Mouse (Mus musculus) CD8-positive naive resting alpha-beta T cell, adult 57 days (primary cell): ENCODE measurements around the gene Gm49383. TPM values are rescaled to one million over a fixed set of nuclear protein-coding genes. Genes with fewer than 3 reads are reported as not detected.

Experiments
- total RNA-seq: library from RNA; stranded (reverse); gene quantifications from one replicate; pipeline ENCODE4 v1.2.4, GENCODE M21; 2023

Gm49383 gene
- 8.7 TPM for total RNA-seq

DNA sequence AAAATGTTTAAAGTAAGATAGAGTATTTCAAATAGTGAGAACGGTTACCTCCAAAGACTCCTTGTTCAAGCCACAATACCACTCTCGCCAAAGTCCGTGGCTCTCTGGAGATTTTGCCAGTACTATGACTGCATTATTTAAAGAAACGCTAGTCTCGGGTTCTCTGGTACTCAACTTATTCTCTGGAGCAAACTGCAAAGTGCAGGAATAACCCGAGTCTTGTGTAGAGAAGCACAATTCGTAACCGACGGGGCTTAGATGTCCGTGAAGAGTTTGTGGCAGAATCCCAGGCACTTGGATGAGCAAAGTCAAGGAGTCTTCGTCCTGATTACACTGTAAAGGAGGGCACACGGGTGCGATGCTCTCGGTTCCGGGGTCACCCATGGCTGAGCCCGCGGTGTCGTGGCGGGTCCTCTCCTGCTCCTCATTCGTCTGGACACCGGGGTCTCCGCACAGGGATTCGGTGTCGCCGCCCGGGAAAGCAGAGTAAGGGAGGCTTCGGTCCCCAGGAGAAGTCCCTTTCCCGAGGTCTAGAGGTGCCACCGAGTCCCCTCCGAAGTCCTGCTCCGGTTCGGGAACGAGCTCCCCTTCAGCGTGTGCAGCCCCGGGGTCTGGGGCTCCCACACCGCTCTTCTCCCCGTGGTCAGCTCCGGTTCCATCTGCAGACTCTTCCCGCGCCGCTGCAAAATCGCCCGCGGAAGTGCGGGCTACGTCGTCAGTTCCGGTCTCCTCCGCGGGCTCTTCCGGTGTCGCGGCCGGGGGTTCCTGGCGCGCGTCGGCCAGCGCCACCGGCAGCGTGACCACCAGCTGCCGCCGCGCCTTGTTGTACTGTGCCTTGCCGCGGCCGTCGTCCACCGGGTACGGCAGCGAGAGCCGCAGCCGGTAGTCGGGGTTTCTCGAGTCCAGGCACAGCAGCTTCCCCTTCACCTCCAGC lies at the start of gene Gm49383:
Gm49383 (minus strand) TSS at position 661 of the 934 bp plus-strand sequence.

DNA sequence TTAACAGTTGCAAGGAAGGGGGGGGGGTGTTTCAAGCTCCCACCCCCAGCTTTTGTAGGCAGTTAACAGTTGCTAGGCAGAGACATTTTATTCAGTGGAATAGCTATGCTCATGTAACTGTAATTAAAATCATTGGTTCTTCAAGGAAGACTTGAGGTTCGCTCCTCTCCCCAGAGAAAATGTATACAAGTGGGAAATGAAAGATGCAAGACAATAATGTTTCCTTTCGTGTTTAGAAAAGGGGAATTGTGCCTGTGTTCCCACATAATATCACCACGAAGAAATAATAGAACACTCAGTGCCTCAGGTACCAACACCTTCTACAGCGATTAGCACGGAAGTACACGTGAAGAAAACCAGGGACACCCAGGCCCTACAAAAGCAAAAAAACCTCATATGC lies 44.0 kb upstream of the Gm49383 start, which contains the start of gene Klhdc1:
Klhdc1 (plus strand) TSS at position 301 of the 400 bp plus-strand sequence.

DNA sequence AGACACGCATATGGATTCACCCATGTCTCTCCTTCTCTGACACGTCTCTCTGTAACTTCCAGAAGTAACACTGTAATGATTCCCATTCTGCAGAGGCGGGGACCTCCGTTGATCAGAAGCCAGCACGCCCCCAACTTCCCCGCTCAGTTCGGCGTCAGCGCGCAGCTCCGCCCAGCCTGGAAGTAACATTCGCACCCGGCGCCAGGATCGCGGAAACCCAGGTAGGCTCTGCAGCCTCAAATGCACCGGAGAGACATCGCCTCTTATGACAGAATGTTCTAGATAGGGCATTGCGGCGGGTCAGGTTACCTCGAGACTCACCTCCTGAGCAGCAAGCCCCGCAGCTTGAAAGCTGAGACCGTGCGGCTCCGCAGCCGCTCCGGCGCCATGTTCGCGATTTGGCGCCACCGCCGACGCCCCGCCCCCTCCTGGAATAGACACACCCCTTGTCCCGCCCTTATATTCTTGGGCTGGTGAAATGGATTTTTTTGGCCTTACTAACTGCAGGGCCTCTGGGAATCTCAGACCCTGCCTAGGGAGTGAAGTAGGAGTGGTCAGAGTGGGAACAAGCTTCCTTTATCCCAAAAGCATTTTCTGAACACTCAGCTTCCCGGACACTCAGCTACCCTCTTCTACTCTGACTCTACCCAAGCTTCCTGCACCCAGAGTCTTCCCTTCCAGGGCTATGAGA lies 31.0 kb upstream of the Gm49383 start, which contains the start of gene Pole2:
Pole2 (minus strand) TSS at position 420 of the 691 bp plus-strand sequence.

DNA sequence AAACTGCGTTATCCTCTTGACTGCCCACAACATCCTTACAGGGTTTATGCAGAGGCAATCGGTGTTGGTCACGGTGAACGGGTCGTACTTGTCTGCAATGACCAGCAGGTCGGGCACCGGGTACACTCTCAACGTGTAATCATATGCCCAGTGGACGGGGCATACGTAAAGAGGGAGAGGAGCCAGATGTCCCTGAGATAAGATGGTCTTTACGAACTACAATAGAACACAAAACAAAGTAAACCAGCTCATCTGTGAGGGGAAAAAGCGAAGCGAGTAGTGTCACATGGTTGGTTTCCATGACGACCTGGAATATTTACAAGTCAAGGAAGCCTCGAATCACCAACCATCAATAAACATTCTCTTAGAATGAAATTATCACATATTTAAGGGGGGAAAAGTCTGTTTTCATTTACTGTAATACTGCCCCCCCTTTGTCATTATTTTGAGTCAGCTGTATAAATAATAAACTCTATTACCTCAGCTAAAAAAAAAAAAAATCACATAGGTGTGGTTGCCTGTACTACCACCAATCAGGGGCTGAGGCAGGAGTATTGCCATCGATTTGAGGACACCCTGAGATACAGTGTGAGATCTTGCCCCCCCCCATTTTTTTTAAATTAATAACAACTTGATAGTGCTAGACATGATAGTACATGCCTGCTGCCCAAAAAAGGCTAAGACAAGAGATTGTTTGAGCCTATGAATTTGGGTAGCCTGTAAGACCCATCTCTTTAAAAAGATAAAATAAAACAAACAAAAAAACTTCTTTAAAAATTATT lies 7.3 kb upstream of the Gm49383 start, which contains the start of gene Gm49384:
Gm49384 (minus strand) TSS at position 216 of the 782 bp plus-strand sequence.

DNA sequence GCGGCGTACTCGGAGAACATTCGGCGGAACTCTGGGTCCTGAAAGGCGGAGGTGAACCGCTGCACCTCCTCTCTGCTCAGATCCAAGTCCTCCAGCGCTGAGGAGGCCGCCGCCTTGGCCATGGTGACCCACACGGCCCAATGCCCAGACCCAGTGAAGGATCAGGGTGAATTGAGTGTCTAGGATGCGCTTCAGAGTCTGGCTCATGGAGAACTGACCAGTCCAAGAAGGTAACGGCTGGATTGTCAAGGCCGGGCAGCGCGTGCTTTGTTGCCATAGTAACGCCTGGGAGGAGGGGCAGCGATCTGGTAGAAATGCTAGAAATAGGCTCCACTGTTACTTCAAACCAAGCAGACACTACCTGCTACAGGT lies 1.2 kb upstream of the Gm49383 start, which contains the start of gene Dnaaf2:
Dnaaf2 (minus strand) TSS at position 266 of the 372 bp plus-strand sequence.

DNA sequence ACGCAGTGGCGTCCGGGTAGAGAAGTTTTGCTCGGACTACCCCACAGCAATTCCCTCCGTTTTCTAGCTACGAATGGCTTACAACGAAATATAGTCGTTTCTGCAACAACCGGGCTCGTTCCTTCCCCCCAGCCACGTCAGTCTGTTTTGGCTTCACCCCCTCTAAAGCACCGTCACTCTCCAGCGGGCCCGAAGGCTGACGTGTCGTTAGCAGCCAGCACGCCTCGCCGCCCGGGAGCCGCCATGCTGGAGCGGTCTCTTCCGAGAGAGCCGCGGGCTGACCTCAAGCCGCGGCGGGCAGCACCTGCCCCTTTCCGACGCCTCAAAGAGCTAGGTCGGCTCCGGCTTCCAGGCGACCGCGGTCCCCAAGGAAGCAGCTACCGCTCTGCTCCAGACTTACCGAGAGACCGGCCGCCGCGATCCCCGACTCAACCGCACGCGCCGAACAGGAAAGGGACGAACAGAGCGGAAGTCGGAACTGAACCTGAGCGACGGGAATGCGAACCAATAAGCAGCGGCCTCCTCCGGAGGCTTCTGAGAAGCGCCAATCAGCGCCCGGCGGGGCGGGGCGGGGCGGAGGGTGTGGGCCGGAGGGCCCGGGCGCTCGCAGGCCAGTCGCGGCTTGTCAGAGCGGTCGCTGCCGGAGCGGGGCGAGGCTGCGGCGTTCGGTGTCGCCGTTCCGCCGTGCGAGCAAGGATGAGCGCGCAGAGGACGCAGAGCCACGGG lies 13.2 kb downstream of the Gm49383 start, which contains the start of the genes Rpl36al and Mgat2:
Rpl36al (minus strand) TSS at position 501 of the 726 bp plus-strand sequence.
Mgat2 (plus strand) TSS at position 575 of the 726 bp plus-strand sequence.

DNA sequence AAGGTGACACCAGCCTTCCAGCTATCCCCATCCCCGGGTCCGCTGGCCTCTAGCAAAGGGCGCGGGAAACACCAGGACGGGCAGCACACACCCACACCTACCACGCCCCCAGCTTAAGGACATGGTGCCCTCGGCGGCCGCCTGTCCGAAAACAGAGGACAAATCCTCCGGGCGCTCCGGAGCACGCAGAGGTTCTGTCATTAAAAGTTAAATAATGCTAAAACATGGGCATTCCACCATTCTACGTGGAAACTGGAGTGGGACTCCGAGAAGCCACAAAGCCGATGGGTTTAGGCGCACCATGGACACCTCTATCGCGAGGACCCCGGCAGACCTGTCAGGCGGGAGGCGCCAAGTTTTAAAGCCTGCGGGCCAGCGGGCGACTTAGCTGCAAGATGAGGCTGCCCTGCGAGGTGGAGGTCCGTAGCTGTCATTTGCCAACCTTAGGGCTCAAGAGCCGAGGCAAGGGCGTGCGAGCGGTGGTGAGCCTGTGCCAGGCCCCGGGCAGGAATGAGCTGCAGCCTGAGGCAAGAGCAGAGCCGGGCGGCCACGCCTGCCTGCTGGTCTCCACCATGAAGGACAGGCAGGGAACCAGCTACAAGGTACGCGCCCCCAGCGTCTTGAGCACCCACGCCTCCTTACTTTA lies 28.3 kb downstream of the Gm49383 start, which contains the start of gene Lrr1:
Lrr1 (plus strand) TSS at position 354 of the 646 bp plus-strand sequence.

DNA sequence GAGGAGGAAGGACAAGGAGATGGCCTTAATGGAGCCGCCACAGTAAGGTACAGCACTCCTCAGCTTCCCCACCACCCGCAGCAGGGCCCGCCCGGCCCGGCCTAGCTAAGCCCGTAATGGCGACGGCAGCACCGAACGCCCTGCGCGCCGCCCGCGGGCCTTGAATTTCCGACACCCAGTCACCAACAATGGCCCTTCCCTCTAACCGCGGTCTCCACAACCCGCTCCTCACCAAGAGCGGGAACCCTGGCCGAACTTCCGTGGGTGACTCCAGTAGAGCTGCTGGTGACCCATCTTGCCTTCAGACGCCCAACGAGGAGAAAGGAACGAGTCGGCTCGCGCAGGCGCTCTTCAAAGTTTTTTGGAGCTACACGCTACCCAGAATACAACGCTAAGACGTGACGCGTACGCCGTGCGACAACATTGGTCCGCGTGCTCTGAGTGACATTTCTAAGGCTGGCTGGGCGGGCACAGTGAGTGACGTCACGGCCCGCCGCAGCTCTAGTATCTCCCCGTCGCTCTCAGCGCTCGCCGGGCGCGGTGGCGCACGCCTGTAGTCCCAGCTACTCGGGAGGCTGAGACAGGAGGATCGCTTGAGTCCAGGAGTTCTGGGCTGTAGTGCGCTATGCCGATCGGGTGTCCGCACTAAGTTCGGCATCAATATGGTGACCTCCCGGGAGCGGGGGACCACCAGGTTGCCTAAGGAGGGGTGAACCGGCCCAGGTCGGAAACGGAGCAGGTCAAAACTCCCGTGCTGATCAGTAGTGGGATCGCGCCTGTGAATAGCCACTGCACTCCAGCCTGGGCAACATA lies 37.9 kb downstream of the Gm49383 start, which contains the start of gene Rps29:
Rps29 (minus strand) TSS at position 422 of the 813 bp plus-strand sequence.

Other genes starting within 250 kb of the Gm49383 start
- gene Rps29, start 37.9 kb downstream of the Gm49383 start, total RNA-seq = 7,025 TPM
- not detected for gene Lrr1, start 28.3 kb downstream of the Gm49383 start, total RNA-seq
- 486 TPM for gene Rpl36al, start 13.0 kb downstream of the Gm49383 start, total RNA-seq
- gene Mgat2, start 12.9 kb downstream of the Gm49383 start, total RNA-seq = 31.7 TPM
- gene Dnaaf2, start 1.3 kb upstream of the Gm49383 start, total RNA-seq = 1.3 TPM
- 7.3 TPM for gene Gm49384, start 7.2 kb upstream of the Gm49383 start, total RNA-seq
- 28.1 TPM for gene Pole2, start 31.1 kb upstream of the Gm49383 start, total RNA-seq
- 38.3 TPM for gene Klhdc1, start 44.1 kb upstream of the Gm49383 start, total RNA-seq
- 58.9 TPM for gene Klhdc2, start 99.6 kb upstream of the Gm49383 start, total RNA-seq
- gene Nemf, start 160.1 kb upstream of the Gm49383 start, total RNA-seq = 94.5 TPM
- 213 TPM for gene Arf6, start 175.0 kb upstream of the Gm49383 start, total RNA-seq
- gene Gm9887, start 175.4 kb upstream of the Gm49383 start, total RNA-seq = 3.1 TPM